Mouse (Mus musculus): Measurements from ENCODE around the gene Olfr802.

Olfr802 gene

GRCm38 (mm10) chr10:129688069-129688468 lies at the start of gene Olfr802:
TSS of gene Olfr802 (minus strand) at chr10:129688169.
- DNase-seq = no peak

GRCm38 (mm10) chr10:129729275-129729674 lies 41.3 kb upstream of the Olfr802 start, which contains the start of gene Olfr805:
TSS of gene Olfr805 (minus strand) at chr10:129729375.
- DNase-seq = no peak

GRCm38 (mm10) chr10:129702910-129703309 lies 14.9 kb upstream of the Olfr802 start, which contains the start of gene Olfr804:
TSS of gene Olfr804 (plus strand) at chr10:129703210.
- DNase-seq = no peak

- DNase-seq = no peak
Observed at GRCm38 (mm10) chr10:129694186-129694585, 6.2 kb upstream of the Olfr802 start, which contains the start of gene Olfr803. TSS of gene Olfr803 (minus strand) at chr10:129694286.

GRCm38 (mm10) chr10:129673765-129674164 lies 14.2 kb downstream of the Olfr802 start, which contains the start of gene Olfr801:
TSS of gene Olfr801 (minus strand) at chr10:129673865.
- DNase-seq = no peak

- DNase-seq = no peak
Observed at GRCm38 (mm10) chr10:129657394-129657793, 30.6 kb downstream of the Olfr802 start, which contains the start of gene Olfr800. TSS of gene Olfr800 (plus strand) at chr10:129657694.

GRCm38 (mm10) chr10:129651763-129652162 lies 36.2 kb downstream of the Olfr802 start:
- DNase-seq = no peak

GRCm38 (mm10) chr10:129637184-129637583 lies 50.8 kb downstream of the Olfr802 start, which contains the start of gene Olfr799:
TSS of gene Olfr799 (plus strand) at chr10:129637484.
- no peak for DNase-seq

GRCm38 (mm10) chr10:129627834-129628233 lies 60.1 kb downstream of the Olfr802 start, which contains the start of gene Olfr798:
TSS of gene Olfr798 (minus strand) at chr10:129627934.
- no peak for DNase-seq
